Mouse (Mus musculus): ENCODE data around the gene Cct8.

DNA sequence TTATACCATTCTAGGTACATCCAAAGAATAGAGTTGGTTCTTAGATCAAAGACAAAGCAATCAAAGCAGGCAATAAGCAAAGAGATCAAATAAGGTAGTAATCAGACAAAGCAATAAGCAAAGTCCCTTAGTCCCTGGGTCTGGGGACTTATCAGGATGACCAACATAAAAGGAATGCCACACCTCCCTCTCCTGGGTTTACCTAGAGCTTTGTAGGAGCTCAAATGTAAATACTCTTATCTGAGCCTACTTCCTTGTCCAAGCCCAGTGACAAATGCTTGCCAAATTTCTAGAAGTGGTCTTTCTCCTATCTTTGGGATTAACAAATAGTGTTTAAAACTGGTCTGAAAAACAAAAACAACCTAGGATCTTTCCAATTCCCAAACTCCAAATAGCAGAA, 52.4 kb downstream of the Cct8 start:
- TF ChIP-seq CTCF (IDR thresholded peaks at IDR 0.05; ENCODE audit: borderline replicate concordance, insufficient read depth, low read depth, low read length) = no peak
- TF ChIP-seq POLR2A (IDR thresholded peaks at IDR 0.05; ENCODE audit: borderline replicate concordance, insufficient read depth, low read length) = no peak
